Mouse (Mus musculus): ENCODE measurements around the gene Mvb12a. TPM values are rescaled to one million over a fixed set of nuclear protein-coding genes. Genes with fewer than 3 reads are reported as not detected.

Mvb12a gene
- total and polyA plus RNA-seq, 3 experiments: 80.5 to 157 (median 128) TPM

GRCm38 (mm10) chr8:71595862-71596261, 53.1 kb downstream of the Mvb12a start (continued):
- TF ChIP-seq JUN (IDR thresholded peaks at IDR 0.05; ENCODE audit: insufficient read depth, low read depth, low read length): no peak
- no peak for TF ChIP-seq ZNF384 (IDR thresholded peaks at IDR 0.05; ENCODE audit: low read depth, low read length)
- TF ChIP-seq MAX (IDR thresholded peaks at IDR 0.05; ENCODE audit: low read length): 0 out of 2 replicates have a peak, but pooled peaks have one; percentile 45
- TF ChIP-seq ELF1 (IDR thresholded peaks at IDR 0.05; ENCODE audit: low read depth, low read length): 0 out of 2 replicates have a peak, but pooled peaks have one; percentile 33
- TF ChIP-seq HCFC1 (IDR thresholded peaks at IDR 0.05; ENCODE audit: low read depth, low read length): no peak
- no peak for TF ChIP-seq E2F4 (IDR thresholded peaks at IDR 0.05; ENCODE audit: insufficient replicate concordance, low read depth, low read length)
- TF ChIP-seq JUND (conservative IDR thresholded peaks at IDR 0.05; ENCODE audit: low read depth, low read length): no peak
- peak; percentile 65 for TF ChIP-seq NELFE (IDR thresholded peaks at IDR 0.05; ENCODE audit: low read depth, low read length)
- peak; percentile 44 for TF ChIP-seq BHLHE40 (IDR thresholded peaks at IDR 0.05; ENCODE audit: low read depth, low read length)
- peak; percentile 74; the same call in 1 of the 2 replicates for TF ChIP-seq MYC (IDR thresholded peaks at IDR 0.05; ENCODE audit: low read depth, low read length)
- TF ChIP-seq SMC3 (IDR thresholded peaks at IDR 0.05; ENCODE audit: low read depth, low read length): peak; percentile 94
- peak; percentile 40; the same call in 1 of the 2 replicates for TF ChIP-seq TCF12 (IDR thresholded peaks at IDR 0.05; ENCODE audit: low read depth, low read length)

GRCm38 (mm10) chr8:71596384-71596783, 53.7 kb downstream of the Mvb12a start:
- peaks cover 10 to 45% of the 10 kb centered on the region in 2 experiments for H3K36me3 ChIP-seq (replicated peaks in 1 of 2; ENCODE audit: control insufficient read depth in 1 of 2, insufficient read depth in 1 of 2, low read length in 1 of 2)
- peaks cover 38 to 64% of the 10 kb centered on the region in 2 experiments for H3K4me1 ChIP-seq (ENCODE audit: control insufficient read depth in 1 of 2, insufficient read depth in 2 of 2)
- dilution Hi-C loops (cut with MboI; ENCODE audit: extremely low pct_ligation_motif_present, extremely low pct_unique_long_range_greater_than_20kb, low sequenced_read_pairs) (no loop called here), in situ Hi-C loops (cut with MboI; ENCODE audit: low pct_ligation_motif_present, low pct_unique_long_range_greater_than_20kb, low sequenced_read_pairs) (no loop called here)
- DNase-seq (ENCODE audit: extremely low read depth): no peak
- H3K79me2 ChIP-seq (replicated peaks; ENCODE audit: control insufficient read depth, extremely low read depth, insufficient read depth, poor library complexity, severe bottlenecking): peaks cover 20% of the 10 kb centered on the region
- H3K27me3 ChIP-seq (replicated peaks): no peaks in the 10 kb centered on the region
- no peak for TF ChIP-seq CHD2 (IDR thresholded peaks at IDR 0.05; ENCODE audit: low read length)
- TF ChIP-seq ZMIZ1 (IDR thresholded peaks at IDR 0.05; ENCODE audit: low read depth, low read length): 0 out of 2 replicates have a peak, but pooled peaks have one; percentile 17
- peak in 1 of 2 experiments; percentile 42; a peak in 2 of 4 replicates for TF ChIP-seq CTCF (conservative IDR thresholded peaks at IDR 0.05 in 1 of 2, IDR thresholded peaks at IDR 0.05 in 1 of 2; ENCODE audit: low read depth in 2 of 2, low read length in 2 of 2)
- H3K4me3 ChIP-seq (replicated peaks in 1 of 3; ENCODE audit: low read depth in 2 of 3, low read length in 2 of 3, poor library complexity in 1 of 3): peak overlapping the region; percentile 23 to 89 (median 46)
- peak overlapping the region; percentile 98 for H3K27ac ChIP-seq (ENCODE audit: insufficient read depth, low read depth)
- peak overlapping the region; percentile 15; the same call in 1 of the 2 replicates for H3K9ac ChIP-seq (ENCODE audit: insufficient read depth, low read depth)
- no peaks in the 10 kb centered on the region for H3K9me3 ChIP-seq (replicated peaks; ENCODE audit: low read length)
- peak overlapping the region; percentile 40 for H3K4me2 ChIP-seq (ENCODE audit: insufficient read depth, low read depth, poor library complexity, severe bottlenecking)

GRCm38 (mm10) chr8:71596798-71597197, 54.1 kb downstream of the Mvb12a start:
- dilution Hi-C loops (cut with MboI; ENCODE audit: extremely low pct_ligation_motif_present, extremely low pct_unique_long_range_greater_than_20kb, low sequenced_read_pairs): no loop called here
- Histone ChIP-seq H3K36me3 (replicated peaks in 1 of 2; ENCODE audit: control insufficient read depth in 1 of 2, insufficient read depth in 1 of 2, low read length in 1 of 2) (peaks cover 10 to 49% of the 10 kb centered on the region in 2 experiments), H3K4me2 (ENCODE audit: insufficient read depth, low read depth, poor library complexity, severe bottlenecking) (peak overlapping the region; percentile 40), H3K4me1 (ENCODE audit: control insufficient read depth in 1 of 2, insufficient read depth in 2 of 2) (peaks cover 38 to 64% of the 10 kb centered on the region in 2 experiments), H3K79me2 (replicated peaks; ENCODE audit: control insufficient read depth, extremely low read depth, insufficient read depth, poor library complexity, severe bottlenecking) (peaks cover 20% of the 10 kb centered on the region), H3K27ac (ENCODE audit: insufficient read depth, low read depth) (peak overlapping the region; percentile 98), H3K9me3 (replicated peaks; ENCODE audit: low read length) (no peaks in the 10 kb centered on the region), H3K9ac (ENCODE audit: insufficient read depth, low read depth) (no peak overlapping the region; the same call in 1 of the 2 replicates), H3K27me3 (replicated peaks) (no peaks in the 10 kb centered on the region), H3K4me3 (replicated peaks in 1 of 3; ENCODE audit: low read depth in 2 of 3, low read length in 2 of 3, poor library complexity in 1 of 3) (peak overlapping the region in 2 of 3 experiments; percentile 24 to 89)
- peak; percentile 95 for DNase-seq (ENCODE audit: extremely low read depth)
- in situ Hi-C loops (cut with MboI; ENCODE audit: low pct_ligation_motif_present, low pct_unique_long_range_greater_than_20kb, low sequenced_read_pairs): no loop called here
- TF ChIP-seq ZNF384 (IDR thresholded peaks at IDR 0.05; ENCODE audit: low read depth, low read length) (peak; percentile 44), HCFC1 (IDR thresholded peaks at IDR 0.05; ENCODE audit: low read depth, low read length) (peak; percentile 32; the same call in 1 of the 2 replicates), MAZ (IDR thresholded peaks at IDR 0.05; ENCODE audit: low read depth, low read length) (peak; percentile 95), EP300 (IDR thresholded peaks at IDR 0.05; ENCODE audit: low read length) (peak; percentile 98), SMC3 (IDR thresholded peaks at IDR 0.05; ENCODE audit: low read depth, low read length) (peak; percentile 12), MXI1 (IDR thresholded peaks at IDR 0.05; ENCODE audit: low read depth, low read length) (no peak; the same call in 1 of the 2 replicates), JUND (conservative IDR thresholded peaks at IDR 0.05; ENCODE audit: low read depth, low read length) (no peak), MEF2A (IDR thresholded peaks at IDR 0.05; ENCODE audit: borderline replicate concordance, low read depth, low read length) (peak; percentile 92), POLR2A (IDR thresholded peaks at IDR 0.05; ENCODE audit: low read depth, low read length) (peak; percentile 40; the same call in 1 of the 2 replicates), NELFE (IDR thresholded peaks at IDR 0.05; ENCODE audit: low read depth, low read length) (no peak), ZMIZ1 (IDR thresholded peaks at IDR 0.05; ENCODE audit: low read depth, low read length) (no peak), RAD21 (IDR thresholded peaks at IDR 0.05; ENCODE audit: low read depth, low read length) (no peak), ELF1 (IDR thresholded peaks at IDR 0.05; ENCODE audit: low read depth, low read length) (peak; percentile 63; the same call in 1 of the 2 replicates), ETS1 (conservative IDR thresholded peaks at IDR 0.05; ENCODE audit: low read depth, low read length) (peak; percentile 98), BHLHE40 (IDR thresholded peaks at IDR 0.05; ENCODE audit: low read depth, low read length) (peak; percentile 95), MAFK (IDR thresholded peaks at IDR 0.05; ENCODE audit: insufficient replicate concordance, low read length) (peak; percentile 69; the same call in 1 of the 2 replicates), E2F4 (IDR thresholded peaks at IDR 0.05; ENCODE audit: insufficient replicate concordance, low read depth, low read length) (no peak), USF1 (IDR thresholded peaks at IDR 0.05; ENCODE audit: low read depth, low read length) (no peak), MAX (IDR thresholded peaks at IDR 0.05; ENCODE audit: low read length) (peak; percentile 70), NRF1 (IDR thresholded peaks at IDR 0.05; ENCODE audit: low read depth, low read length) (0 out of 2 replicates have a peak, but pooled peaks have one; percentile 37), CHD2 (IDR thresholded peaks at IDR 0.05; ENCODE audit: low read length) (peak; percentile 84), KAT2A (IDR thresholded peaks at IDR 0.05; ENCODE audit: insufficient replicate concordance, low read length) (peak; percentile 69; the same call in 1 of the 2 replicates), TBP (conservative IDR thresholded peaks at IDR 0.05; ENCODE audit: low read depth, low read length) (0 out of 2 replicates have a peak, but pooled peaks have one; percentile 36)
